Mouse (Mus musculus) testis, postnatal 10 days (tissue): ENCODE data around the gene Arhgap45.

ENCODE experiments used
- DNase-seq: peaks from one replicate; pipeline ENCODE4 v3.0.0; 2021; ENCODE audit warnings: low spot score

The Arhgap45 gene

DNA sequence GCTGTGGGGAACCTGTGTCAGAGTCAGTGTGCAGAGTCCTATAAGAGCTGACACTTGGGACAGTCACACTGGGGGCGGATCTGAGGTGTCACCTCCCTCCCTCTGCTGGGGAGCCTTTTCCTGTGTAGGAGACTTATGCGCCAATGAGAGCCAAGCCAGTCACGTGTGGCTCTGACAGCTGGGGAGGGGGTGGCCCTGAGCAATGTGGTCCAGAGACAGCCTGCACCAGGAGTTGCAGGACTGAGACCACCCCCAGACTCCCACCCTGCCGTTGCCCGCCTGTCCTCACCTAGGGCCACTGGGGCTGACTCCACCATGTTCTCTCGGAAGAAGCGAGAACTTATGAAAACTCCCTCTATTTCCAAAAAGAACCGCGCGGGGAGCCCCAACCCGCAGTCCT, at the start of gene Arhgap45:
Arhgap45 (plus strand) TSS at position 143 of the 400 bp plus-strand sequence.
- DNase-seq: no peak

- no peak for DNase-seq
Observed at GRCm38 (mm10) chr10:79966886-79967400, 49.5 kb upstream of the Arhgap45 start.

- DNase-seq: no peak
Observed at GRCm38 (mm10) chr10:79968181-79968580, 48.3 kb upstream of the Arhgap45 start.

DNA sequence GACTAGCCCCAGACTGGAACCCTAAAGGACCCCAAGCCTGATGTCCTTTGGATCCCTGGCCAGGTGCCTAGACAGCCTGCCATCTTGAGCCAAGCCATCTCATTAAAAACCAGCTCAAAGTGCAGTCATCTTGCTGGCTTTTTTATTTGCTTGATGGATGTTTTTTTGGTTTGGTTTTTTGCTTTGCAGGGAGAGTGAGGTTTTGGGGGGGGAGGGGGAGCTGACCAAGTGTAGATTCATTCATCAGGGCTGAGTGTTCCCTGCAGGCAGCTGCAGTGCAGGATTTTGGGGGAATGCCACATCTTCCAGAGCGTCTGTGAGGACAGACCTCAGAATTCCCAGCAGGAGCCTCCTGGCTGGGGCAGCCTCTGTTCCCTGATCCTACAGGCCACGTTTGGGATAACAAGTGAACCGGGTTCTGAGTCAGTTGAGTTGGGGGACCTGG, 47.3 kb upstream of the Arhgap45 start:
- DNase-seq: no peak

DNA sequence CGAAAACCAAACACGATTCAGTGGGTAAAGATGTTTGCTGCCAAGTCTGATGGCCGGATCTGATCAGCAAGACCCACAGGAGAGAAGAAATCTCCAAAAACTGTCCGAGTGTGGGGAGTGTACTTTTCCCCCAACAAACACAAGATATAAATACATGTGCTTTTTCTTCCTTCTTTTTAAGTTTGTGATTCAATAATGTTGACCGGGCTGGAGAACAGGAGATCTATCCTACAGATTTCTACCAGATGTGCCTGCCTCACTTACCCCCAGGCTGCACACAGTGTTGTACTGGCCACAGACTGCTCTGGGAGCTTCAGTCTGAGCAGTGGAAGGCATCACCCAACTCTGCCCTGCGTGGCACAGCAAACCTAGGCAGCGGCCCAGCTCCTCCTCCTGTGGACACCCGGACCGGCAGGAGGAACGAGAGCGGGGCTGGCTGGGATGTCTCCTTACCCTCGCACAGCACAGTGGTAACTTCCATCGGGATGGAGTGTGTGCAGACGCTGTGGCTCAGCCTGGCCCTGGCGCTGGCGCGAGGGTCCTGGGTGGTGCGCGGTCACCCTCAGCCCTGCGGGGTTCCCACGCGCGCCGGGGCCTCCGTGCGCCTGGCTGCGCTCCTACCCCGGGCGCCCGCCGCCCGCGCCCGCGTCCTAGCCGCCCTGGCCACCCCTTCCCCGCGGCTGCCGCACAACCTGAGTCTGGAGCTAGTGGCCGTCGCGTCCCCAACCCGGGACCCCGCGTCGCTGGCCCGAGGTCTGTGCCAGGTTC, 45.9 kb upstream of the Arhgap45 start, which contains the start of gene Grin3b:
Grin3b (plus strand) TSS at position 301 of the 768 bp plus-strand sequence.
- DNase-seq: no peak

DNA sequence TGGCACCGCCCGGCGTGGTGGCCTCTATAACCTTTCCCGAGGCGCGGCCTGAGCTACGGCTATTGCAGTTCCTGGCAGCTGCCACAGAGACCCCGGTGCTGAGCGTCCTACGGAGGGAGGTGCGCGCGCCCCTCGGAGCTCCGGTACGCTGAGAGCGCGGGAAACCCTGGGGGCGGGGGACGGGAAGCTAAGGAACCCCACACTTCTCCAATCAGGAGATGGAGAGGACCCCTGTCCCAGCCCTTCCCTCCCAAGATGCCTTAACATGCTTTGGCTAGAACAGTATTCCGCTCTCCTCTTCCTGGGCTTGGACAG, 45.3 kb upstream of the Arhgap45 start:
- DNase-seq: no peak

- DNase-seq: no peak
Observed at GRCm38 (mm10) chr10:79972831-79973230, 43.6 kb upstream of the Arhgap45 start.

GRCm38 (mm10) chr10:79974087-79974486, 42.4 kb upstream of the Arhgap45 start:
- DNase-seq: no peak

DNA sequence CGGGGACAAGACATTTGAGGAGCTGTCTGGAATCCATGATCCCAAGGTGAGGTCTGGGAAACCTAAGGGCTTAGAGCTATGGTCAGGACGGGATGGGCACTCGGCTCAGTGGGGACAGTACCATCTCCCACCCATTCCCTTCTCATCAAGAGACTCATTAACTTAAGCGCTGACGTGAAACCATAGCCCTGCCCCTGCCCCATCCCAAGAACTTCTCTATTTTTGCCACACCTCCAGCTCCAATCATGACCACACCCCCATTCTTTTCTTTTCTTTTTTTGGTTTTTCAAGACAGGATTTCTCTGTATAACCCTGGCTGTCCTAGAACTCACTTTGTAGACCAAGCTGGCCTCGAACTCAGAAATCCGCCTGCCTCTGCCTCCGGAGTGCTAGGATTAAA, 41.8 kb upstream of the Arhgap45 start:
- DNase-seq: no peak

DNA sequence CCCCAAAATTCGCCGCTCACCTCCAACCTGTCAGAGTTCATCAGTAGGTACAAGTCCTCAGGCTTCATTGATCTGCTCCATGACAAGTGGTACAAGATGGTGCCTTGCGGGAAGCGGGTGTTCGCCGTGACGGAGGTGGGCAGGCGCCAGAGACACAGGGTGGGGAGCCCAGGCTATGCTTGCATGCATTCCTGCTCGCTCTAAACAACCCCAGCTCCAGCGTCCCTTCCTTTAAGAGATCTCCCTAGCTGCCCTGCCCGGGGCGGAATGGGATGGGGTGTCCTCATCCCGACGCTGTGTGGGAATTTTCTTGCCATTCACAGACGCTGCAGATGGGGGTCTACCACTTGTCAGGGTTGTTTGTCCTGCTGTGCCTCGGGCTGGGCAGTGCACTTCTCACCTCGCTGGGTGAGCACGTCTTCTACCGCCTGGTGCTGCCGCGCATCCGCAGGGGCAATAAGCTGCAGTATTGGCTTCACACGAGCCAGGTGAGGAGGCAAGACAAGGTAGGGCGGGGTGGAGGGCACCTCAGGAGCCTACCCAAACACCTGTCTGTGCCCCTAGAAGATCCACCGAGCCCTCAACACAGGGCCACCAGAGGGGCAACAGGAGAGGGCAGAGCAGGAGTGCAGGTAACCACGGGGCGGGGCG, 40.3 kb upstream of the Arhgap45 start:
- no peak for DNase-seq

- no peak for DNase-seq
Observed at GRCm38 (mm10) chr10:79976722-79977107, 39.7 kb upstream of the Arhgap45 start.

DNA sequence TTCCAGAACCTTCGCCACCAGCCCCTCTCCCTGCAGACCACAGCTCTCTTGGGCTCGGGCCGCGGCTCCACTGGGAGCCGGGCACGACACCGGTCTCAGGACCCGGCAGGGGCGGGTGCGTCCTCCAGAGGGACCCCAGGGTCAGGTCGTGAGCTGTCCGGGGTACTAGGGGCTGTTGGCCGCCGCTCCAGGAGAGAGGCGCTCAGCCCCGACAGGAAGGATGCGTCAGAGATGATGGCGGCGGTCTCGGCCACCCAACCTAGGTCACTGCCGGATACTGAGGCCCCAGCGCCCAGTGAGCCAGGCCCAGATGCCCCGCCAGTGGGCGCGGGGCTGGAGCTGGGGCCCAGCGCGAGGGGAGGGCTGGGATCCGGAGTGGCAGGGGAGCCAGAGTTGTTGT, 39.1 kb upstream of the Arhgap45 start:
- DNase-seq: no peak

GRCm38 (mm10) chr10:79978061-79978460, 38.4 kb upstream of the Arhgap45 start:
- no peak for DNase-seq

DNA sequence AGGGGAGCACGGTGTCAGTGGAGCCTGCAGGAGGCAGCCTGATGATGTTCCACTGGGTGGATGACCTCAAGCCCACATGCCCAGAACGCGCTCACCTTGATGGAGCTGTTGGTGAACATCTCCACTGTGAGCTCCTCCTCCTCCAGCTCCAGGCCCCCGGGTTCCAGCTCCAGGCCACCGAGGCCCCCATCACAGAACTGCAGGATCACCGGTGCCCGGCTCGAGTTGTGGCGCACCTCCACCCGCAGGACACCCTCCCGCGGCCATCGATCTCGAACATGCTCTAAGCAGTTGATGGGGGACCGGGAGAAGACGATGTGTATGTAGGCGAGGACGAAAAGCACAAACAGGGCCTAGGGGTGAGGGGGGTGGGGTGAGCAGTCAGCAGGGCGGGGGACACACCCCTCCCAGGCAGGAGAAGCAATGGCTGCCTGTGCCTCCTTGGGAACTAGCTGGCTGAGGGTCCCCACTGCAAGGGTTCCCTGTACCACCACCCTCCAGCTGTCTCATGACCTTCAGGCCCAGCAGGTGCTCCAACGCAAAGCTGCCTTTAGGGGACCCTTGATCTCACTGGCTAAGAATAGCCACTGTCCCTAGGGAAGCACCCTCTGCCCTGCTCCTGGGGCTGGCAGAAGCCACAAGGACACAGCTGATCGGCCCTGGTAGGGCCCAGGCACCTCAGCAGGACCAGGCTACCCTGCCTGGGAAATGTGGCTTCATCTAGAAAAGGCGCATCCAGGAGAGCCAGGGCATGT, 36.9 kb upstream of the Arhgap45 start:
- no peak for DNase-seq

DNA sequence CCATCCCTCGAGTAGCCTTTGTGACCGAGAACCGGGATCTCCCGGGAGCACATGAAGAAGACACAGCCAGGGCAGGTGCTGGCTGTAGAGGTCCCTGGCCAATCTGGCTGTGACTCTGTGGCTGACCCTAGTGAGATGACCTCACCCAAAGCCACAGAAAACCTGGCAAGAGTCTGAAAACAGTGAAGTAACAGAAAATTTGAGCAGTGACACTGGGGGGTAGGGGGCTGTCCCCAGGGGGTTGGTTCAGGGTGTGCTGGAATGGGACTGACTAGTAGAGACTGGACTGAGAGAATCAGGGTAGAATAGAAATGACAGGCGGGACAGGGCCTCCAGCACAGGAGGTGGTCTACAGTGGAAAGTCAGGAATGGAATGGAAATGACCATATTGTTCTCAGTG, 33.2 kb upstream of the Arhgap45 start:
- DNase-seq: no peak

DNA sequence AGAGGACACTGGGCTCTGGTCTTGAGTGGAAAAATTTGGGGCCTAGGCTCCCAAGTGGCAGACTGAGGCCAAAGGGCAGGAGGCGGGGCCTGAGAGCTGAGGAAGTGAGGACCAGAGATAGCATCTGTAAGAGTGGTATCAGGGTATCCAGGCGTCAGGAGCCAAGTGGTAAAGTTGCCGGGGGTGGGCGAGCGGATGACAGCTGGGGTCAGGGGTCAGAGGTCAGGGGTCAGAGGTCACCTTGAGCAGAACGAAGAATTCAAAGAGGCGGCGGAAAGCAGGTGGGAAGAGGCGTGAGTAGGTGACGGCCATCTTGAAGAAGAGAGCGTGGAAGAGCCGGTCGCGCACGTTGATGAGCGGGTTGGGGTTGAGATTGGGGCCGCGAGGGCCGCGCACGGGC, 32.8 kb upstream of the Arhgap45 start:
- peak; percentile 88 for DNase-seq

GRCm38 (mm10) chr10:79984195-79984816, 32.1 kb upstream of the Arhgap45 start, which contains the start of gene Tmem259:
TSS of gene Tmem259 (minus strand) at chr10:79984330.
- peak; percentile 93 for DNase-seq

- peak; percentile 94 for DNase-seq
Observed at GRCm38 (mm10) chr10:79984871-79985270, 31.6 kb upstream of the Arhgap45 start.

GRCm38 (mm10) chr10:79985334-79986231, 30.9 kb upstream of the Arhgap45 start:
- peak; percentile 74 for DNase-seq

DNA sequence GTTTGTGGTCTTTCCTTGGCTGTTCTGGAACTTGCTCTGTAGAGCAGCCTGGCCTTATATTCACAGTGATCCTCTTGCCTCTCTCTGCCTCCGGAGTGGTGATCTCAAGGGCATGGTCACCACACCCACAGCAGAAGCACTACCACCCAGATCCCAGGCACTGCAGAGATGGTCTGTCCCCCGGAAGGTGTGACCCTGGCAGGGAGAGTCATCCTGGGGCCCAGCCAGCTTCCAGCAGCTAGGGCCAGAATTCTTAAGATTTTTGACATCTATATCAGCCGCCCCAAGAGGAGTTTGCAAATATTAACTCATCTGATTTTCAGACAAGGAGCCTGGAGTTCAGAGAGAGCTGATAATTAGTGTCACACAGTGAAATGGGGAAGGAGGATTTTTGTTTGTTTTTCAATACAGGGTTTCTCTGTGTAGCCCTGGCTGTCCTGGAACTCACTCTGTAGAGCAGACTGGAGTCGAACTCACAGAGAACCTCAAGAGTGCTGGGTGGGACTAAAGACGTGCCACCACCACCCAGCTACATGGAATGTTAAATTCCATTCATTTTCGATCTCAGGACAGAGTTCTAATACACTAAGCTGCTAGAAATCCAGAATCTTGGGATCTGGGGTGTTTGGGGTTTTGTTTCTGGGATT, 30.1 kb upstream of the Arhgap45 start:
- DNase-seq: no peak

DNA sequence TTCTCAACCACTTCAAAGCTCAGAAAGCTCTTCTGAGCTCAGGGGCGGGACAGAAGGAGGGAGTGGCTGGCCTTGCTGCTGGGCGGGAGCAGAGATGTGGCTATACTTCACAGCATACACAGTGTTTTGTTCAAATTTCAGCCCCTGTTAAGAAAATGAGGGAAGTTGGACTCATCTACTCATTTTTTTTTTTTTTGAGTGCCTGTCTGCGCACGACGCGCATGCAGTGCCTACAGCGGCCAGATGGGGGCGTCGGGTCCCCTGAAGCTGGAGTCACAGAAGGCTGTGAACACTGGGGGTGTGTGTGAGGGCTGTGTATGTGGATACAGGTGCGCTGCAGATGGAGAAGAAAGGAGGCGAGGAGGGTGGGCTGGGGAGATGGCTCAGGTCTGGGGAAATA, 29.5 kb upstream of the Arhgap45 start:
- DNase-seq: peak; percentile 95
